Mouse (Mus musculus) neural tube, embryonic 15.5 days (tissue): ENCODE results near the gene Foxf2. TPM values are rescaled to one million over a fixed set of nuclear protein-coding genes. Genes with fewer than 3 reads are reported as not detected.

Experiments
- ATAC-seq: fragments of 200-750 bp; cut with Nextera tagmentation; 2 replicates; pipeline ENCODE4 v1.8.0; 2017; ENCODE audit warnings: mild to moderate bottlenecking, moderate TSS enrichment, moderate library complexity; ENCODE audit not compliant: low FRiP score
- H3K27ac ChIP-seq: fragments of 300-500 bp; sonication (generic); replicated peaks from 2 replicates; pipeline ENCODE4 v1.5.1; 2015; ENCODE audit warnings: mild to moderate bottlenecking, inconsistent platforms
- H3K27me3 ChIP-seq: fragments of 300-500 bp; sonication (generic); replicated peaks from 2 replicates; pipeline ENCODE4 v1.6.1; 2015; ENCODE audit warnings: inconsistent platforms
- H3K36me3 ChIP-seq: fragments of 300-500 bp; sonication (generic); 2 replicates; pipeline ENCODE4 v1.6.1; 2015; ENCODE audit warnings: inconsistent platforms
- H3K4me1 ChIP-seq: fragments of 300-500 bp; sonication (generic); 2 replicates; pipeline ENCODE4 v1.6.1; 2015; ENCODE audit warnings: inconsistent platforms
- H3K4me2 ChIP-seq: fragments of 300-500 bp; sonication (generic); 2 replicates; pipeline ENCODE4 v1.6.1; 2015; ENCODE audit warnings: inconsistent platforms, mild to moderate bottlenecking, moderate library complexity
- H3K4me3 ChIP-seq: fragments of 300-500 bp; sonication (generic); replicated peaks from 2 replicates; pipeline ENCODE4 v1.5.1; 2015; ENCODE audit warnings: mild to moderate bottlenecking, inconsistent platforms
- H3K9ac ChIP-seq: fragments of 300-500 bp; sonication (generic); replicated peaks from 2 replicates; pipeline ENCODE4 v1.6.1; 2015; ENCODE audit warnings: mild to moderate bottlenecking, inconsistent platforms
- H3K9me3 ChIP-seq: fragments of 300-500 bp; sonication (generic); replicated peaks from 2 replicates; pipeline ENCODE4 v1.6.1; 2016; ENCODE audit warnings: inconsistent platforms
- WGBS: fragments of 180-500 bp; shearing (Covaris S2); methylation state at CpG from one replicate; pipeline ENCODE4 v1.1.7; 2015; ENCODE audit warnings: mixed read lengths; 5-methylcytosine and 5-hydroxymethylcytosine counted together
- polyA plus RNA-seq: library from polyadenylated mRNA; unstranded; fragments of >200 nt; fragmentation: Nextera tagmentation; extraction: Ambion mirVana; gene quantifications from 2 replicates; pipeline ENCODE4 v1.2.1, GENCODE M21; 2015

The Foxf2 gene
- polyA plus RNA-seq, 1 experiment from 2014 or later: 4.5 TPM

DNA sequence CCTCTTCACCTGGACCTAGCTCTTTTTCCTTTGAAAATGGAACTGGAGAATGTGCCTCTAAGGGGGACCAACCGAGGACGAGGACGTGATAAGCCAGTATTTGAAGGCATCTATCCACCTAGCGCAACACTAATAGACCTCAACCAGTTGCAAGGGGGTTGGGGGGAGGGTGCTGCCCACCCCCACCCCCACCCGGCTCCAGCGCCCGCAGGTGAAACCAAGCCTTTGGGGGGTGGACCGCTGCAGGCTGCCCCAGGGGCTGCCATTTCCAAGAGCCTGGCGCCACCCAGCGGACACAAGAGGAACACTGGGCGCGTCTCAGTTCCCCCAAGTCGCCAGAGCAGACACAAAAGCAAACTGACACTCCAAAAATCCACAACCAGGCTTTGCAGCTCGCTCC lies 7.2 kb upstream of the Foxf2 start:
- H3K9me3 ChIP-seq: no peaks in the 10 kb centered on the region
- WGBS: under 1% methylated on average over 14 of the region's 14 CpGs
- no peak overlapping the region for H3K9ac ChIP-seq

DNA sequence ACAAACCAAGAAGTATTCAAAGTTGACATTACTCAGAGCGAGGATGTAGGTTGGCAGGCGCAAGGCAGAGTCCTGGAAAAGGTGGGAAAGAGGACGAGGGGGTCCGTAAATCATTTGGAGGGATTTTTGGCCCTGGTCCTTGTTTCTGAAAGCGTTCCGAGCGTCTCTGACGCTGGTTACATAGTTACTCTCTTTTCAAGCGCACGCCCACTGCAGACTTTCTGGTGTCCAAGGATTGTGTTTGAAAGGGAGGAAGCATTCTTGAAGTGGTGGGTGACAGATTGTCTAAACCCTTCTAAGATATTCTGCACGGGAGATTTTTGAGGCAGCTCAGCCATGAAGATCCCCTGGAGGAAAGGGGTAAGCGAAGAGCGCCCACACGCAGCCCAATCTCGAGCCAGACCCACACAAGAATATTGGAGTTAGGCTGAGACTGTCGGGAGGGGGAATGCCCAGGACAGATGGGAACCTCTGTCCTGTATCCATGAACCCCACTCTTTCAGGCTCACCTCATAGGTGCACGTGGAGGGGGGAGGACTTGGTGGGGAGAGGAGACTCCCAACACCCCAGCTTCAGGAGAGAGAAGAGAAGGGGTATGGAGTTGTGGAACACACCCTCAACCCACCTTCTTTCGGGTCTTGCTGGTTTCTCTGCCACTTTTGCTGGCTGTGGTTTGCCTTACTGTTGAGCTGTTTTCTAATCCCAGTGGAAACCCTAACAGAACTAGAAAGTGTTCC lies 6.5 kb upstream of the Foxf2 start:
- no peak overlapping the region for H3K9ac ChIP-seq
- peaks cover 27% of the 10 kb centered on the region for H3K4me1 ChIP-seq
- H3K4me3 ChIP-seq: 0 out of 2 replicates have a peak overlapping the region, but pooled peaks have one; percentile 4
- H3K27ac ChIP-seq: no peak overlapping the region
- 3% methylated on average over 18 of the region's 18 CpGs for WGBS
- ATAC-seq: no peak
- H3K9me3 ChIP-seq: no peaks in the 10 kb centered on the region
- H3K36me3 ChIP-seq: no peaks in the 10 kb centered on the region
- peaks cover 94% of the 10 kb centered on the region for H3K27me3 ChIP-seq
- peak overlapping the region; percentile 57 for H3K4me2 ChIP-seq

More for the DNA sequence above, 7.2 kb upstream of the Foxf2 start:
- peaks cover 95% of the 10 kb centered on the region for H3K27me3 ChIP-seq
- peaks cover 27% of the 10 kb centered on the region for H3K4me1 ChIP-seq
- peak overlapping the region; percentile 33 for H3K4me3 ChIP-seq
- ATAC-seq: peak; percentile 75
- peak overlapping the region; percentile 57 for H3K4me2 ChIP-seq
- no peaks in the 10 kb centered on the region for H3K36me3 ChIP-seq
- H3K27ac ChIP-seq: no peak overlapping the region

DNA sequence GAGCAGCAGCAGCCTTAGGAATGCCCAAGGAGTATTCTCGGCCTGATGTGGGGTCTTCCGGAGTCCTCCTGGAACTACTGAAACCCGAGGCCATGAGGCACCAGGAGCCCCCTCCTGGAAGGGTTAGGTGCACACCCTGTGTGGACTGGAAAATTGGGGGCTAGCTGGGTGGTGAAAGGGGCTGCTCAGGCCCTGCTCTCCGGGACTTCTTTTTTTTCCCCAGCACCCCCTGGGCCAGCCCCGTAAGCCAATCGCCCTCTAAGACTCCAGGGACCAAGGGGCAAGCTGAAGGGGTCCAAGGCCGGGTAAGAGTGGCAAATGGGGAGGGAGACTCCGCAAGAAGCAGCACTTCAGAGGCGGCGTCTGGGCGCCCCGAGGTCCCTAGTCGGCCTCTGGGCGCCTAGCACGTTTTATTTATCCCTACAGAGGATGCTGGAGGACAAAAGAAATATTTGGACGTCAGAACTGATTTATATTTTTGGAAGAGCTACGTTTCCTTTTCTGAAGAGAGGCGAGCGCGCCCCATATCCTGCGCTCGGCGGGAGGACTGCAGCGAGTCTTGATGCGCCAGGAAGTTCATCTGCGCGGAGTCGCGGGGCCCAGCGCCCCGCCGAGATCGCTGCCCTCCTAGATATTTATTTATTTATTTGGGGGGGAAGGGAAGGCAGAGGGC lies 5.7 kb upstream of the Foxf2 start:
- no peaks in the 10 kb centered on the region for H3K36me3 ChIP-seq
- H3K4me2 ChIP-seq: peak overlapping the region; percentile 28
- under 1% methylated on average over 33 of the region's 33 CpGs for WGBS
- no peak overlapping the region for H3K4me3 ChIP-seq
- H3K27me3 ChIP-seq: peaks cover 94% of the 10 kb centered on the region
- no peaks in the 10 kb centered on the region for H3K9me3 ChIP-seq
- H3K9ac ChIP-seq: no peak overlapping the region
- H3K4me1 ChIP-seq: peaks cover 24% of the 10 kb centered on the region
- H3K27ac ChIP-seq: no peak overlapping the region
- ATAC-seq: no peak

DNA sequence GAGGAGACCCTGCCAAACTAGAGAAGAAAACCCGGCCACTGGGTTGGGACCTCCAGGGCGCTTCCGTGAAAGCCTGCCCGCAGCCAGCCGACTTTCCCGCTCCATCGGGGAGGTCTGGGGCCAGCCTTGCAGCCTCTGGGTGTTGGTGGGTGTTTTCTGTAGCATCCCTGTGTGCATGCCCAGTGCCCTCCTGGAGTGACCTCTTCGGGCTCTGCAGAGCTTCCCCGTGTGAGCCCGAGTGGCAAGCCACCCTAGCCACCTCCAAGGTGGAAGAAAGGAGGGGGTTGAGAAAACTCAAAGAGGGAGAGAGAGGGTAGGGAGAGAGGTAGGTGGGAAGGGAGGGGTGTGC lies 5.1 kb upstream of the Foxf2 start:
- Histone ChIP-seq H3K9me3 (no peaks in the 10 kb centered on the region), H3K4me2 (peak overlapping the region; percentile 28; the same call in 1 of the 2 replicates), H3K36me3 (no peaks in the 10 kb centered on the region), H3K27me3 (peaks cover 95% of the 10 kb centered on the region), H3K27ac (no peak overlapping the region; the same call in 1 of the 2 replicates), H3K4me3 (no peak overlapping the region), H3K9ac (no peak overlapping the region), H3K4me1 (peaks cover 27% of the 10 kb centered on the region)
- WGBS: under 1% methylated on average over 10 of the region's 10 CpGs
- no peak for ATAC-seq

DNA sequence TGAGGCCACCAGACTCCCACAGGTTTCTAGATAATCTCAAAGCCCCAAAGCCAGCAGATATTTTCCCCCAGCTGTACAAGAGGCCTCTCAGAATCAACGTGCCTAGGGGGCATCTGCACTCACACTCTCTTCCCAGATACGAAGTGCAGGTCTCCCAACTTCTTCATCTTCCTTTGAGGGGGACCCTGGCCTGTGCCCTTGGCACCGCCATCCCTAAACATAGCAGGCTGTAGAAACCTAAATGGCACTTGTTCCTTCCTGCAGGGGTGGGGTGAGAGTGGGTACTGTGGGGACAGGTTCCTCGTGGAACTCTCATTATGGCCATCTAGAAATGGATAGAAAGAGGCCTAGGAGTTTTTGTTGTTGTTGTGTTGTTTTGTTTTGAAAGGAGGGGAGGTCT lies 4.7 kb upstream of the Foxf2 start:
- no peaks in the 10 kb centered on the region for H3K36me3 ChIP-seq
- WGBS: 4% methylated on average over 4 of the region's 4 CpGs

DNA sequence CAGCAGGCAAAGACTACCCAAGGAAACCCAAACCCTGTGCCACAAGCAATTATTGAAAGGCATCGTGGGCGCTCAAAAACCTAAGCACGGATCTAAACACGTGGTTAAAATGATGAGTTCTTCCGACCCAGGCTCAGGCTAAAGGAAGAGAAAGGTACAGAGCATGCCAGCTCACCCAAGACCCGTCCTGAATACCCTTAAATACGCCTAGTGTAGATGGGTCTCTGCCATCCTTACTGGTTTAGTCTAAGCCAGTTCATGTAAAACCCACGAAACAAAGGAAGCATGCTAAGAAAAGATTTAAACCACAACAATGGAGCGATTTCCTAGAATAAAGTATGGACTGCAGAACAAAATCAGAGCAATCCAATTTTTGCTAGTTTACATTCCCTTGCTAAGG lies 3.9 kb upstream of the Foxf2 start:
- Histone ChIP-seq H3K9ac (no peak overlapping the region), H3K4me1 (peaks cover 39% of the 10 kb centered on the region), H3K27ac (no peak overlapping the region), H3K4me2 (no peak overlapping the region), H3K36me3 (no peaks in the 10 kb centered on the region), H3K9me3 (no peaks in the 10 kb centered on the region), H3K27me3 (peaks cover 95% of the 10 kb centered on the region), H3K4me3 (no peak overlapping the region)
- 5% methylated on average over 9 of the region's 9 CpGs for WGBS
- ATAC-seq: no peak

More for the DNA sequence above, 4.7 kb upstream of the Foxf2 start:
- peaks cover 95% of the 10 kb centered on the region for H3K27me3 ChIP-seq
- H3K4me3 ChIP-seq: no peak overlapping the region
- no peak for ATAC-seq
- H3K4me1 ChIP-seq: peaks cover 31% of the 10 kb centered on the region
- H3K27ac ChIP-seq: no peak overlapping the region
- H3K4me2 ChIP-seq: no peak overlapping the region
- H3K9ac ChIP-seq: no peak overlapping the region
- H3K9me3 ChIP-seq: no peaks in the 10 kb centered on the region

DNA sequence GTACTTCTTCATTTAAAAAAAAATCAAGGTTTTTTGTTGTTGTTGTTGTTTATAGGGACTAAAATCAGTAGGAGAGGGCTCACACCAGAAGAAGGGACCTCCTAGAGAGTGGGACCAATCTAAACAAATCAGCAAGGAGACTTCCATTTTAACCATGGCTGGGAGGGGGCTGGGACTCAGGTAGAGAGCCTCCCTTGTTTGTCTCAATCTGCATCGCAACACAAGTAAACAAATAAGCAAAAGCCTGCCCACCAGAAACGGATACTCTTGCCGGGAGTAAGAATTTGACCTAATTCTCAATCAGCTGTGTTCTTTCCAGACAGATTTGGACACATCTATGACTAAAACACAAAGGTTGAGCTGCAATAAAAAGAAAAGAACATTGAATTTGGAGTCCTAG lies 3.2 kb upstream of the Foxf2 start:
- H3K4me3 ChIP-seq: no peak overlapping the region
- no peak for ATAC-seq
- 2% methylated on average over 3 of the region's 3 CpGs for WGBS

DNA sequence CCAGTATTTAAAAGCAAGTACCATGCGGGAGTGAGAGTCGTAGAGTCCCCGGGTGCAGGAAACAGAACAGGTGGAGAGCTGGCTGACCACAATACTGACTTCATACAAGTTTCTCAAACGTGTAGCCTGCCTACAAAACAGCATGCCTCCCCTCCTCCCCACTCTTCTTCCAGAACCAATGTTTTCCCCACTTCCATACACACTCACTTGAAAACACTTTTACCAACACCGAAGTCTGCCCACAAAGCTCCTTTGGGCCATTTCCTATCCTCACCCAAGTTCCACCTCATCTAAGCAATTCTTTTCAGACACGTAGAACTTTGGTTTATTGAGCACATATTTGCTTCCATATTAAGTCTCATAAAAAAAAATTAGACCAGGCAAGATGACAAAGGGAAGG lies 2.3 kb upstream of the Foxf2 start:
- H3K9ac ChIP-seq: no peak overlapping the region
- no peak overlapping the region for H3K4me3 ChIP-seq
- H3K4me1 ChIP-seq: peaks cover 38% of the 10 kb centered on the region
- H3K27ac ChIP-seq: no peak overlapping the region
- ATAC-seq: no peak
- no peak overlapping the region for H3K4me2 ChIP-seq
- peaks cover 97% of the 10 kb centered on the region for H3K27me3 ChIP-seq
- no peaks in the 10 kb centered on the region for H3K9me3 ChIP-seq
- H3K36me3 ChIP-seq: no peaks in the 10 kb centered on the region
- WGBS: 3% methylated on average over 6 of the region's 6 CpGs

More for the DNA sequence above, 3.2 kb upstream of the Foxf2 start:
- Histone ChIP-seq H3K27me3 (peaks cover 95% of the 10 kb centered on the region), H3K9ac (no peak overlapping the region), H3K36me3 (no peaks in the 10 kb centered on the region), H3K4me1 (peaks cover 43% of the 10 kb centered on the region), H3K27ac (no peak overlapping the region), H3K4me2 (no peak overlapping the region), H3K9me3 (no peaks in the 10 kb centered on the region)

DNA sequence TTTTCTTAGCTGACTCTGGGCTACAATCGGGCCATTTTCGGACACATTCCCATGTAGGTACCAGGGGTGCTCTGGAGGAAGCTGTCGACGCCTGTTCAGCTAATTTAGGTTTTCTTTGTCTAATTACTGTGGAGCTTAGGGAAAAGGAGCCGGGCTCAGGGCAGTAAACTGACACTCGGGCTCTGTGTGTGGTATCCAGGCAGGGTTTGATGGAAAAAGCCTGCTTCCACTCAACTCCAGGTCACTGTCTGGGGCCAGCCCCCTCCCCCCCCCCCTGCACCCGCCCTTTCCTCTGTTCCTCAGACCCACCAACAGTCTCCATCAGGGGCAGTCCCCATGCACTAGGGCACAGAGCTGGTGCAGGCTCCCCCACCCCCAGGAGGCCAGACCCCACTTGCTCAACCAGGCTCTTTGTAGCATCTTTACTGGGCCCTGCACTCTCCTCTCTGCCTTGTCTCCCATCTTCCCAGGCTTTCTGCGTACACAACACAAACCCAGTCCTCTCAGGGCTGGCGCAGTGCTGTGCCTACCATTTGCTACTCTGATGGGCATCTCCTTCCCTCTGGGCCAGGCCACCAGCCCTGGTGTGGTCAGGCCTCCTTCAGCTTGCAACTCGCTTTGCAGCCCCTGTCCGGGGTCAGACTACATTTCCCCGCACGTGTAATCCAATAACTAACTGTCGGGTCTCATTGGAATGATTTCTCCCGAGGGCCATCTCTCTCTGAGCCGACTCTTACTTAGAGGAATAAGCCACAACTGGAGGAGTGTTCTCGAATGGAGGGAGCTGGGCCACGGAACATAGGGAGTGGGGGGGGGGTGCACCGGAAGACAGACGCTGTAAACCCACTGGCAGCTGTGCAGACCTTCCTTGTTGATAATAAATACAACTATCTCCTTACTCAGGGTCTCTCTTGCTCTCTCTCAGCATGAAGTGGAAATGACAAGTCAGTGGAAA lies 1.4 kb upstream of the Foxf2 start:
- 0 out of 2 replicates have a peak overlapping the region, but pooled peaks have one; percentile 23 for H3K27ac ChIP-seq

DNA sequence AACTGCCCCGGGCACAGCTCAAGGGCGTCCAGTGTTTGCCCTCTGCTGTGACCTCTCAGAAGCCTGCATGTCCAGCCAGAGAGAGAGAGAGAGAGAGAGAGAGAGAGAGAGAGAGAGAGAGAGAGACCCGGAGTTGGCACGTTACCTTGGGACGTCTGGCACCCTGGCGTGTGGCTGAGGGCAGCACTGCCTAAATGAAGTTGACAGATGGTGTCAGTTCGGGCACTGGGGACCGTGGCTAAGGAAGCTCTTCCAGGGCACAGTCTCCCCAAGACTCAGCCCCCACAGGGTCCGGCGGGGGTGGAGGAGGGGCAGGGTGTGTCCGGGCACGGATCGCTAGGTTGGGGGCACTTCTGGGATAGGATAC lies 667 bp upstream of the Foxf2 start:
- 0 out of 2 replicates have a peak, but pooled peaks have one; percentile 12 for ATAC-seq
- H3K4me1 ChIP-seq: peaks cover 39% of the 10 kb centered on the region
- peak overlapping the region; percentile 79 for H3K4me2 ChIP-seq
- H3K9me3 ChIP-seq: no peaks in the 10 kb centered on the region
- WGBS: 1% methylated on average over 13 of the region's 13 CpGs
- H3K27me3 ChIP-seq: peaks cover 97% of the 10 kb centered on the region
- no peak overlapping the region for H3K9ac ChIP-seq
- H3K27ac ChIP-seq: no peak overlapping the region; the same call in 1 of the 2 replicates
- no peaks in the 10 kb centered on the region for H3K36me3 ChIP-seq
- H3K4me3 ChIP-seq: peak overlapping the region; percentile 45

More for the DNA sequence above, 1.4 kb upstream of the Foxf2 start:
- peaks cover 36% of the 10 kb centered on the region for H3K4me1 ChIP-seq
- H3K9ac ChIP-seq: no peak overlapping the region
- H3K4me2 ChIP-seq: peak overlapping the region; percentile 79
- H3K36me3 ChIP-seq: no peaks in the 10 kb centered on the region
- H3K4me3 ChIP-seq: peak overlapping the region; percentile 45; the same call in 1 of the 2 replicates
- no peaks in the 10 kb centered on the region for H3K9me3 ChIP-seq
- no peak for ATAC-seq
- peaks cover 97% of the 10 kb centered on the region for H3K27me3 ChIP-seq
- under 1% methylated on average over 19 of the region's 20 CpGs for WGBS

DNA sequence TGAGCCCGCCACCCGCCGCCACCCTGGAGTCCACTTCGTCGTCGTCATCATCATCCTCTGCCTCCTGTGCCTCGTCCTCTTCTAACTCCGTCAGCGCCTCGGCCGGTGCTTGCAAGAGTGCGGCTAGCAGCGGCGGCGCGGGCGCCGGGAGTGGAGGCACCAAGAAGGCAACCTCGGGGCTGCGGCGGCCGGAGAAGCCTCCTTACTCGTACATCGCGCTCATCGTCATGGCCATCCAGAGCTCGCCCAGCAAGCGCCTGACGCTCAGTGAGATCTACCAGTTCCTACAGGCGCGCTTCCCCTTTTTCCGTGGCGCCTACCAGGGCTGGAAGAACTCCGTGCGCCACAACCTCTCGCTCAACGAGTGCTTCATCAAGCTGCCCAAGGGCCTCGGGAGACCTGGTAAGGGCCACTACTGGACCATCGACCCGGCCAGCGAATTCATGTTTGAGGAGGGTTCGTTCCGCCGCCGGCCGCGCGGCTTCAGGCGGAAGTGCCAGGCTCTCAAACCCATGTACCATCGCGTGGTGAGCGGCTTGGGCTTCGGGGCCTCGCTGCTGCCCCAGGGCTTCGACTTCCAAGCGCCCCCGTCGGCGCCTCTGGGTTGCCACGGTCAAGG lies 676 bp downstream of the Foxf2 start:
- Histone ChIP-seq H3K36me3 (no peaks in the 10 kb centered on the region), H3K27me3 (peaks cover 95% of the 10 kb centered on the region), H3K27ac (peak overlapping the region; percentile 60), H3K4me2 (peak overlapping the region; percentile 79), H3K9ac (peak overlapping the region; percentile 32), H3K4me3 (peak overlapping the region; percentile 45), H3K4me1 (peaks cover 36% of the 10 kb centered on the region), H3K9me3 (no peaks in the 10 kb centered on the region)
- peak; percentile 19; the same call in 1 of the 2 replicates for ATAC-seq
- WGBS: under 1% methylated on average over 60 of the region's 60 CpGs
